Mouse (Mus musculus) midbrain, embryonic 10.5 days (tissue): Measurements from ENCODE around the gene Rab44. TPM values are rescaled to one million over a fixed set of nuclear protein-coding genes. Genes with fewer than 3 reads are reported as not detected.
A peak's percentile ranks its signal among the peaks of the same experiment; 100 is the strongest.

Experiments used
- DNase-seq: peaks from one replicate; pipeline ENCODE4 v3.0.0-alpha.2; 2017; ENCODE audit warnings: low spot score
- H3K27ac ChIP-seq: fragments of 300-500 bp; sonication (generic); replicated peaks from 2 replicates; pipeline ENCODE4 v1.5.1; 2016; ENCODE audit warnings: mild to moderate bottlenecking
- H3K27me3 ChIP-seq: fragments of 300-500 bp; sonication (generic); 2 replicates; pipeline ENCODE4 v1.6.1; 2016; ENCODE audit warnings: low read depth, mild to moderate bottlenecking; ENCODE audit not compliant: poor library complexity, severe bottlenecking
- H3K36me3 ChIP-seq: fragments of 300-500 bp; sonication (generic); 2 replicates; pipeline ENCODE4 v1.6.1; 2016; ENCODE audit warnings: mild to moderate bottlenecking, moderate library complexity
- H3K4me1 ChIP-seq: fragments of 300-500 bp; sonication (generic); 2 replicates; pipeline ENCODE4 v1.6.1; 2016
- H3K4me3 ChIP-seq: fragments of 300-500 bp; sonication (generic); 2 replicates; pipeline ENCODE4 v1.5.1; 2016; ENCODE audit warnings: mild to moderate bottlenecking, moderate library complexity
- H3K9me3 ChIP-seq: fragments of 300-500 bp; sonication (generic); replicated peaks from 2 replicates; pipeline ENCODE4 v1.6.1; 2016; ENCODE audit warnings: mild to moderate bottlenecking
- WGBS: fragments of 180-500 bp; shearing (Covaris S2); methylation state at CpG from one replicate; pipeline ENCODE4 v1.1.7; 2016; 5-methylcytosine and 5-hydroxymethylcytosine counted together
- polyA plus RNA-seq: library from polyadenylated mRNA; unstranded; fragments of >200 nt; fragmentation: Nextera tagmentation; extraction: Ambion mirVana; gene quantifications from 2 replicates; pipeline ENCODE4 v1.2.1, GENCODE M21; 2016

Gene Rab44
- polyA plus RNA-seq, 1 experiment from 2014 or later, result 0.47 TPM

GRCm38 (mm10) chr17:29078519-29079383 lies 35.2 kb upstream of the Rab44 start:
- WGBS, result 4% methylated on average over 25 of the region's 25 CpGs
- DNase-seq, result peak; percentile 44
- no peaks in the 10 kb centered on the region for H3K36me3 ChIP-seq
- H3K4me3 ChIP-seq, result peak overlapping the region; percentile 38
- H3K27me3 ChIP-seq, result peaks cover 45% of the 10 kb centered on the region
- 0 out of 2 replicates have a peak, but pooled peaks cover 3% of the 10 kb centered on the region for H3K9me3 ChIP-seq
- peaks cover 40% of the 10 kb centered on the region for H3K4me1 ChIP-seq
- H3K27ac ChIP-seq, result peak overlapping the region; percentile 65

GRCm38 (mm10) chr17:29080758-29081617 lies 33.0 kb upstream of the Rab44 start:
- Histone ChIP-seq H3K27me3 (peaks cover 47% of the 10 kb centered on the region), H3K9me3 (0 out of 2 replicates have a peak, but pooled peaks cover 4% of the 10 kb centered on the region), H3K4me1 (peaks cover 36% of the 10 kb centered on the region), H3K4me3 (peak overlapping the region; percentile 25), H3K36me3 (no peaks in the 10 kb centered on the region), H3K27ac (peak overlapping the region; percentile 43; the same call in 1 of the 2 replicates)
- WGBS, result 3% methylated on average over 23 of the region's 23 CpGs
- DNase-seq, result no peak

- peak overlapping the region; percentile 28; the same call in 1 of the 2 replicates for H3K27ac ChIP-seq
- H3K9me3 ChIP-seq, result 0 out of 2 replicates have a peak, but pooled peaks cover 4% of the 10 kb centered on the region
- H3K4me3 ChIP-seq, result peak overlapping the region; percentile 25
- H3K4me1 ChIP-seq, result peaks cover 36% of the 10 kb centered on the region
- no peaks in the 10 kb centered on the region for H3K36me3 ChIP-seq
- DNase-seq, result peak; percentile 36
- H3K27me3 ChIP-seq, result peaks cover 47% of the 10 kb centered on the region
- WGBS, result 4% methylated on average over 21 of the region's 21 CpGs
Observed at GRCm38 (mm10) chr17:29081618-29082381, 32.1 kb upstream of the Rab44 start.

GRCm38 (mm10) chr17:29083586-29083985 lies 30.4 kb upstream of the Rab44 start:
- no peaks in the 10 kb centered on the region for H3K36me3 ChIP-seq
- 92% methylated on average over 8 of the region's 8 CpGs for WGBS
- no peak for DNase-seq
- H3K9me3 ChIP-seq, result 0 out of 2 replicates have a peak, but pooled peaks cover 4% of the 10 kb centered on the region
- H3K27ac ChIP-seq, result no peak overlapping the region
- peaks cover 47% of the 10 kb centered on the region for H3K27me3 ChIP-seq
- H3K4me3 ChIP-seq, result no peak overlapping the region
- peaks cover 27% of the 10 kb centered on the region for H3K4me1 ChIP-seq

- 93% methylated on average over 7 of the region's 7 CpGs for WGBS
- no peak overlapping the region for H3K4me3 ChIP-seq
- H3K27ac ChIP-seq, result no peak overlapping the region
- H3K4me1 ChIP-seq, result peaks cover 20% of the 10 kb centered on the region
- H3K27me3 ChIP-seq, result peaks cover 37% of the 10 kb centered on the region
- H3K36me3 ChIP-seq, result no peaks in the 10 kb centered on the region
- H3K9me3 ChIP-seq, result 0 out of 2 replicates have a peak, but pooled peaks cover 4% of the 10 kb centered on the region
- DNase-seq, result no peak
Observed at GRCm38 (mm10) chr17:29084656-29085055, 29.3 kb upstream of the Rab44 start.

GRCm38 (mm10) chr17:29085266-29085665 lies 28.7 kb upstream of the Rab44 start:
- no peak overlapping the region for H3K4me3 ChIP-seq
- H3K36me3 ChIP-seq, result no peaks in the 10 kb centered on the region
- peaks cover 20% of the 10 kb centered on the region for H3K4me1 ChIP-seq
- H3K27me3 ChIP-seq, result peaks cover 32% of the 10 kb centered on the region
- no peak overlapping the region for H3K27ac ChIP-seq
- 0 out of 2 replicates have a peak, but pooled peaks cover 4% of the 10 kb centered on the region for H3K9me3 ChIP-seq
- DNase-seq, result no peak
- 82% methylated on average over 10 of the region's 10 CpGs for WGBS

GRCm38 (mm10) chr17:29086916-29087315 lies 27.0 kb upstream of the Rab44 start:
- H3K36me3 ChIP-seq, result no peaks in the 10 kb centered on the region
- no peak overlapping the region for H3K4me3 ChIP-seq
- H3K4me1 ChIP-seq, result peaks cover 9% of the 10 kb centered on the region
- no peak for DNase-seq
- no peak overlapping the region for H3K27ac ChIP-seq
- WGBS, result 77% methylated on average over 4 of the region's 4 CpGs
- H3K27me3 ChIP-seq, result peaks cover 29% of the 10 kb centered on the region
- H3K9me3 ChIP-seq, result 0 out of 2 replicates have a peak, but pooled peaks cover 4% of the 10 kb centered on the region

- Histone ChIP-seq H3K9me3 (no peaks in the 10 kb centered on the region), H3K36me3 (no peaks in the 10 kb centered on the region), H3K4me3 (no peak within 1 kb of the TSS), H3K27ac (no peak within 1 kb of the TSS), H3K27me3 (peaks cover 51% of the 10 kb centered on the region), H3K4me1 (peaks cover 32% of the 10 kb centered on the region)
- DNase-seq, result no peak
- 85% methylated on average over 3 of the region's 3 CpGs for WGBS
Observed at GRCm38 (mm10) chr17:29090776-29091175, 23.2 kb upstream of the Rab44 start, which contains the start of gene Cdkn1a. Gene Cdkn1a (plus strand): TSS chr17:29090976.

GRCm38 (mm10) chr17:29091348-29091944 lies 22.5 kb upstream of the Rab44 start:
- WGBS, result 46% methylated on average over 6 of the region's 6 CpGs
- H3K4me1 ChIP-seq, result peaks cover 33% of the 10 kb centered on the region
- no peak for DNase-seq
- H3K27ac ChIP-seq, result no peak overlapping the region
- H3K4me3 ChIP-seq, result no peak overlapping the region
- no peaks in the 10 kb centered on the region for H3K9me3 ChIP-seq
- H3K27me3 ChIP-seq, result peaks cover 58% of the 10 kb centered on the region
- H3K36me3 ChIP-seq, result no peaks in the 10 kb centered on the region

GRCm38 (mm10) chr17:29092497-29092896 lies 21.4 kb upstream of the Rab44 start:
- Histone ChIP-seq H3K27ac (no peak overlapping the region), H3K4me1 (peaks cover 33% of the 10 kb centered on the region), H3K9me3 (no peaks in the 10 kb centered on the region), H3K27me3 (peaks cover 64% of the 10 kb centered on the region), H3K36me3 (no peaks in the 10 kb centered on the region), H3K4me3 (no peak overlapping the region)
- 70% methylated on average over 5 of the region's 5 CpGs for WGBS
- no peak for DNase-seq

- WGBS, result 9% methylated on average over 36 of the region's 36 CpGs
- Histone ChIP-seq H3K27me3 (peaks cover 64% of the 10 kb centered on the region), H3K27ac (no peak overlapping the region)
Observed at GRCm38 (mm10) chr17:29093110-29093952, 20.6 kb upstream of the Rab44 start.

More at GRCm38 (mm10) chr17:29093110-29093952, 20.6 kb upstream of the Rab44 start:
- H3K9me3 ChIP-seq, result no peaks in the 10 kb centered on the region
- peak; percentile 84 for DNase-seq
- H3K4me3 ChIP-seq, result peak overlapping the region; percentile 65
- peaks cover 33% of the 10 kb centered on the region for H3K4me1 ChIP-seq
- H3K36me3 ChIP-seq, result 0 out of 2 replicates have a peak, but pooled peaks cover 2% of the 10 kb centered on the region
